Mouse (Mus musculus) cortical plate, adult 2 months (tissue): ENCODE results near the gene Mfsd12. TPM values are rescaled to one million over a fixed set of nuclear protein-coding genes. Genes with fewer than 3 reads are reported as not detected.

Experiments used
- H3K27ac ChIP-seq: fragments of 200-500 bp; 2 replicates; pipeline ENCODE4 v1.5.1; 2012; ENCODE audit warnings: low read length, control low read depth, inconsistent platforms; ENCODE audit not compliant: insufficient read depth
- H3K4me1 ChIP-seq: fragments of 200-500 bp; 2 replicates; pipeline ENCODE4 v1.6.1; 2011; ENCODE audit warnings: low read length; ENCODE audit not compliant: control insufficient read depth, insufficient read depth
- H3K4me3 ChIP-seq: fragments of 200-500 bp; 2 replicates; pipeline ENCODE4 v1.5.1; 2011; ENCODE audit warnings: mild to moderate bottlenecking, low read length, control low read depth; ENCODE audit not compliant: insufficient read depth
- CTCF ChIP-seq: fragments of 200-500 bp; IDR thresholded peaks from 2 replicates; pipeline ENCODE4 v1.5.1; 2011; ENCODE audit warnings: mild to moderate bottlenecking, control low read depth, low read length; ENCODE audit not compliant: insufficient read depth; ENCODE audit errors: extremely low read depth
- POLR2A ChIP-seq: fragments of 200-500 bp; IDR thresholded peaks from 2 replicates; pipeline ENCODE4 v1.6.1; 2011; ENCODE audit warnings: mild to moderate bottlenecking, low read length, control low read depth; ENCODE audit not compliant: insufficient read depth; ENCODE audit errors: extremely low read depth
- polyA plus RNA-seq: library from polyadenylated mRNA; depleted of rRNA; stranded (reverse); fragments of >200 nt; gene quantifications from 2 replicates; pipeline ENCODE4 v1.2.3, GENCODE M21; 2012

Mfsd12 gene
- polyA plus RNA-seq, 1 experiment: 30.1 TPM

- TF ChIP-seq CTCF: no peak
- TF ChIP-seq POLR2A: no peak
- Histone ChIP-seq H3K4me3 (no peak overlapping the region), H3K4me1 (no peaks in the 10 kb centered on the region), H3K27ac (no peak overlapping the region)
Observed at GRCm38 (mm10) chr10:81351678-81352291, 5.5 kb upstream of the Mfsd12 start.

- H3K4me1 ChIP-seq: peaks cover 2% of the 10 kb centered on the region; the same call in 1 of the 2 replicates
- H3K4me3 ChIP-seq: no peak overlapping the region
- H3K27ac ChIP-seq: no peak overlapping the region
- TF ChIP-seq CTCF: no peak
Observed at GRCm38 (mm10) chr10:81354738-81355477, 2.4 kb upstream of the Mfsd12 start.

- no peak overlapping the region for H3K4me3 ChIP-seq
- H3K27ac ChIP-seq: no peak overlapping the region
- TF ChIP-seq POLR2A (no peak), CTCF (no peak)
- H3K4me1 ChIP-seq: peaks cover 2% of the 10 kb centered on the region; the same call in 1 of the 2 replicates
Observed at GRCm38 (mm10) chr10:81355533-81355932, 1.8 kb upstream of the Mfsd12 start.

- TF ChIP-seq CTCF: no peak
- TF ChIP-seq POLR2A: no peak
- Histone ChIP-seq H3K4me3 (peak overlapping the region; percentile 98; the same call in 1 of the 2 replicates), H3K27ac (no peak overlapping the region), H3K4me1 (peaks cover 2% of the 10 kb centered on the region; the same call in 1 of the 2 replicates)
Observed at GRCm38 (mm10) chr10:81356352-81356990, 820 bp upstream of the Mfsd12 start.

GRCm38 (mm10) chr10:81358209-81358608 is 918 bp downstream of the Mfsd12 start:
- Histone ChIP-seq H3K27ac (no peak overlapping the region), H3K4me1 (peaks cover 2% of the 10 kb centered on the region; the same call in 1 of the 2 replicates), H3K4me3 (peak overlapping the region; percentile 98)
- TF ChIP-seq CTCF (no peak), POLR2A (no peak)

GRCm38 (mm10) chr10:81358841-81359240 is 1.6 kb downstream of the Mfsd12 start:
- peak overlapping the region; percentile 98; the same call in 1 of the 2 replicates for H3K4me3 ChIP-seq
- no peak overlapping the region for H3K27ac ChIP-seq
- TF ChIP-seq CTCF: no peak
- TF ChIP-seq POLR2A: no peak
- H3K4me1 ChIP-seq: peaks cover 2% of the 10 kb centered on the region; the same call in 1 of the 2 replicates

GRCm38 (mm10) chr10:81360721-81361120 is 3.4 kb downstream of the Mfsd12 start:
- TF ChIP-seq POLR2A: no peak
- no peak for TF ChIP-seq CTCF
- Histone ChIP-seq H3K4me3 (no peak overlapping the region), H3K4me1 (peaks cover 2% of the 10 kb centered on the region; the same call in 1 of the 2 replicates), H3K27ac (no peak overlapping the region)

GRCm38 (mm10) chr10:81362336-81362949 is 5.2 kb downstream of the Mfsd12 start:
- H3K27ac ChIP-seq: no peak overlapping the region
- no peak overlapping the region for H3K4me3 ChIP-seq
- H3K4me1 ChIP-seq: no peaks in the 10 kb centered on the region
- TF ChIP-seq POLR2A (no peak), CTCF (no peak)
